Mouse (Mus musculus): Measurements from ENCODE around the gene Map3k6. TPM values are rescaled to one million over a fixed set of nuclear protein-coding genes. Genes with fewer than 3 reads are reported as not detected.

Map3k6 gene
- polyA plus RNA-seq, 1 experiment from 2014 or later = 3.3 TPM

DNA sequence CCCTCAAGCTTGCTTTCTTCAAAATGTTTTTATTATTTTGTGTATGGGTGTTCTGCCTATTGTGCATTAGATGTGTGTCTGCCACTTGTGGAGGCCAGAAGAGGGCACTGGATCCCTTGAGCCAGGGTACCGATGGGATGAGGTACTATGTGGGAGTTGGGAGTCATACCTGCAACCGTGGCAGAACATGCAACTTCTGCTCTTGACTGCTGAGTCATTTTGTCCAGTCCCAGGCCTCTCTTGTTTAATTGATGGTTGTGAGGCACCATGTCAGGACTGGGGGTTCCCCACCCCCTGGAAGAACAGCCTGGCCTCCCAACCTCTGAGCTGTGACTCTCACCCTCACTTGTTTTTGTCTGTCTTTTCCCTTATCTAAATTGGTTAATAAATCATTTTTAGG lies 23.9 kb downstream of the Map3k6 start:
- in situ Hi-C loops (cut with MboI; ENCODE audit: low pct_unique_long_range_greater_than_20kb) = no loop called here
- no peak for DNase-seq (ENCODE audit: low read depth, low spot score)
- ChIA-PET CTCF (interaction anchor here (1.3 kb wide), 1 partner anchor 13 kb away, joined by 3 read pairs; no protein-coding TSS in a partner anchor), POLR2A (interaction anchor here (0.6 kb wide), 1 partner anchor 103 kb away, joined by 3 read pairs; no protein-coding TSS in a partner anchor)
- no peaks in the 10 kb centered on the region for H3K27me3 ChIP-seq
- TF ChIP-seq CTCF (IDR thresholded peaks at IDR 0.05) = no peak
- ATAC-seq = no peak

DNA sequence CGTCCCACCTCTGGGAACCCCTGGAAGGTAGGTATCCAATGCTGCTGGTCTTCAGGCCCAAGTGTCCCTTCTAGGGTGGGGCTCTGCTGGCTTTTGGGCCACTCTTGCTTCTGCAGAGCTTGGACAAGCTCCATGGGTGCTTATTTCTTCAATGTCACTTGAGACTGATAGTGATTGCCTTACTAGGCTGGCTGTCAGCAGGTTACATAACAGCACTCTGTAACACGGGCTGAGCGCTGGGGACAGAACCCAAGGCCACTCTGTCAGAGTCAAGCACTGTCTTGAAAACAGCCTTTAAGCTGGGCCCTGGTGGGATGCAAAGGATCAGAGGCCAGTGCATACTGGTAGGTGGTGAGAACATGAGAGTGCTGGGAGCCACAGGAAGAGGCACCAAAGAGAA lies 24.7 kb downstream of the Map3k6 start:
- POLR2A ChIA-PET = interaction anchor here (0.6 kb wide), 1 partner anchor 104 kb away, joined by 3 read pairs; no protein-coding TSS in a partner anchor
- ATAC-seq (no peak), DNase-seq (ENCODE audit: low read depth, low spot score) (no peak)
- H3K27me3 ChIP-seq = no peaks in the 10 kb centered on the region
- CTCF ChIA-PET = interaction anchor here (1.3 kb wide), 1 partner anchor 14 kb away, joined by 3 read pairs; no protein-coding TSS in a partner anchor
- in situ Hi-C loops (cut with MboI; ENCODE audit: low pct_unique_long_range_greater_than_20kb) = no loop called here
- TF ChIP-seq CTCF (IDR thresholded peaks at IDR 0.05) = no peak

DNA sequence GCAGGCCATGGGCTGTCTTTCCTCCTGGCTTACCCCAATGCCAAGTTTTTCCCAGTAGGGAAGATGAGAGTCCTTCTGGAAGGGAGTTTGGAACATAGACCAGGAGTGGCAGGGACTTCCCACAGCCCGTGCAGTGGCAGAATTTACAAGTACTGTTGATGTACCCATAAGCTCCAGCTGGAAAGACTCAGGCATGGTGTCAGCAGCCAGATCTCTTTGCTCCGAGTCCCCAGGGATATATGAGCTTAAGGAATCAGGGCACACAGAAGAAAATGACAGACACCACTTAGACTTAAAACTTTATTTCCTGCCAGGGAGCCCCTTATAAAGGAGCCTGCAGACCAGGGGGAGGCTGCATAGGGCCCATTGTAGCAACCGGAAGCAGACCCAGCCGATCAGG lies 25.1 kb downstream of the Map3k6 start:
- no peaks in the 10 kb centered on the region for H3K27me3 ChIP-seq
- TF ChIP-seq CTCF (IDR thresholded peaks at IDR 0.05) = no peak
- no peak for DNase-seq (ENCODE audit: low read depth, low spot score)
- ChIA-PET POLR2A (no interaction called here), CTCF (no interaction called here)
- no peak for ATAC-seq
- in situ Hi-C loops (cut with MboI; ENCODE audit: low pct_unique_long_range_greater_than_20kb) = no loop called here

DNA sequence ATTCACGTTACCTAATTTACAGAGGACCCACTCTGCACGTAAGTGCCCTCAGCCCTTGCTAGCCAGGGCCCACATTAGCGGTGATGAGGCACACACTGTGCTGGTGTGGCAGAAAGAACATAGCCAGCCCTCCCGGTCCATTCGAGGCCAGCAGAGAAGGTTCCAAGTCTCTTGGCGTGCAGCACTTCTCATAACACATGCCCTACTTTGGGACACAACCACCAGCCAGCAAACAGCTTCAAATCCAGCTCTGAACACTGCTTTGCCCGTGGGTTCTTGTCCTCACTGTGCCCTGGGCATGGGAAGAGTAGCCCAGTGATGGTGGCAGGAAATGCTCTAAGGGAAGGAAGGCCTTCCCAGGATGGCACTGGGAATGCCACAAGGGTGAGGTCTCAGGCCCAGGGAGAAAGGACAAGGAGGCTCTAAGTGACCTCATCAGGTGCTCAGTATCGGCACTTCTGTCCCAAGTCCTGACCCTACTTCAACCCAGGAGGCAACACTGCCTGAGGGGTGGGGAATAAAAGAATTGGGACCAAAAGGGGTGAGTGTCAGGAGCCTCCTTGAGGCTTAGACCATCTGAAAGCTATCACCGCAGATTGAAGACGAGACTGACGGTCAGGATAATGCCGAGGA lies 25.7 kb downstream of the Map3k6 start:
- ChIA-PET CTCF (no interaction called here), POLR2A (no interaction called here)
- H3K27me3 ChIP-seq = no peaks in the 10 kb centered on the region
- DNase-seq (ENCODE audit: low read depth, low spot score) (no peak), ATAC-seq (no peak)
- TF ChIP-seq CTCF (IDR thresholded peaks at IDR 0.05) = no peak
- in situ Hi-C loops (cut with MboI; ENCODE audit: low pct_unique_long_range_greater_than_20kb) = no loop called here

DNA sequence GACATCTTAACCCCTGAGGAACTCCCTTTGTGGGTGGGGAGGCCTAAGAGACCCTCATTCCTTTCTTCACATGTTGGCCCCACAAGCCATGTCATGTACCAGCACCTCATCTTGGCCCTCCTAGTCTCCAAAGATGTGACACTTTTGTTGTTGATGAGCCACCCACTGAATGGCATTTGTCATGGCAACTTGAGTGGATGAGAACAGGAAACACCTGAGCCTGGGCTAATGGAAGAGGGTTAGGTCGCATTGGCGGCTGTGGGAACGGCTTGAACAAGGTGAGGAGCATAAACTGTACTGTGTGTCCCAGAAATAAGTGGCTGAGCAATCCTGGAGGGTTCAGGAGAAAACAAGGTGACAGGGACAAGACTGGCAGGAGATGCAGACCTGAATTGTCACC lies 28.3 kb downstream of the Map3k6 start:
- POLR2A ChIA-PET = no interaction called here
- DNase-seq (ENCODE audit: low read depth, low spot score) (no peak), ATAC-seq (no peak)
- in situ Hi-C loops (cut with MboI; ENCODE audit: low pct_unique_long_range_greater_than_20kb) = no loop called here
- H3K27me3 ChIP-seq = no peaks in the 10 kb centered on the region
- CTCF ChIA-PET = no interaction called here
- TF ChIP-seq CTCF (IDR thresholded peaks at IDR 0.05) = no peak

DNA sequence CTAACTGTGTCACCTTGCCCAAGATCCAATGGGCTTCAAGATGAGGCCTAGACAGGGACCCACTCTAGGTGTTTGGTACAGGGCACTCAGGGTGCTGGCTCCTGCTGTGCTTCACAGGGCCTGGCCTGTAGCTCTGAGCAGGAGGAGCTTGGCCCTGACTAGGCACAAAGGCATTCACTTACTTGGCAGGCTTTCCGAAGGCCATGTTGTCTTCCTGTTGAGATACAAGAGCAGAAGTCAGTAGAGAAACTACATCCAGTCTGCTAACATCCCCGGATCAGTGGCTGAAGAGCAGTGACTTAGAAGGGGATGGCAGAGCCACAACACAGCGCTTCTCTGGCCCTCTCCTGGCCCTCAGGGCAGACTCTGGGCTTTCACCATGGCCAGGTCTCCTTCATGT lies 29.0 kb downstream of the Map3k6 start:
- no peaks in the 10 kb centered on the region for H3K27me3 ChIP-seq
- TF ChIP-seq CTCF (IDR thresholded peaks at IDR 0.05) = no peak
- in situ Hi-C loops (cut with MboI; ENCODE audit: low pct_unique_long_range_greater_than_20kb) = no loop called here
- DNase-seq (ENCODE audit: low read depth, low spot score) (no peak), ATAC-seq (no peak)
- ChIA-PET CTCF (no interaction called here), POLR2A (no interaction called here)

DNA sequence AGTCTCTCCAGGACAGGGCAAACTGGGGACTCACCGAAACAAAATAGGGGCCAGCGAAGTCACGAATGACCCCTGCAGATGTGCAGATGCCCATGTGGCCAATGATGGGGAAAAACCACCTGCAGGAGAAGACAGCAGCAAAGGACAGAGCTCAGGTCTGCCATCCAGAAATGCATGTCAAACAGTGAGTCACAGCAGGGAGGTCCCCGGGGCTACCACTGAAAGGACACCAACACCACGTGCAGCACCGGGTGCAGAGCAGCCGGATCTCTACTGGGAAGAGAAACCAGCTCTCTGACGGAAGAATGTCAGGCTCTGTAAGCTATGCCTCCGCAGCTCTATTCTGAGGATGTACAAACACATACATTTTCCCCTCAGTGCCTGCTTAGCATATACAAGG lies 30.3 kb downstream of the Map3k6 start:
- in situ Hi-C loops (cut with MboI; ENCODE audit: low pct_unique_long_range_greater_than_20kb) = no loop called here
- CTCF ChIA-PET = interaction anchor here (0.7 kb wide), 1 partner anchor 30 kb away, joined by 3 read pairs; no protein-coding TSS in a partner anchor
- DNase-seq (ENCODE audit: low read depth, low spot score) = no peak
- no peaks in the 10 kb centered on the region for H3K27me3 ChIP-seq
- ATAC-seq = no peak
- no peak for TF ChIP-seq CTCF (IDR thresholded peaks at IDR 0.05)
- POLR2A ChIA-PET = no interaction called here

DNA sequence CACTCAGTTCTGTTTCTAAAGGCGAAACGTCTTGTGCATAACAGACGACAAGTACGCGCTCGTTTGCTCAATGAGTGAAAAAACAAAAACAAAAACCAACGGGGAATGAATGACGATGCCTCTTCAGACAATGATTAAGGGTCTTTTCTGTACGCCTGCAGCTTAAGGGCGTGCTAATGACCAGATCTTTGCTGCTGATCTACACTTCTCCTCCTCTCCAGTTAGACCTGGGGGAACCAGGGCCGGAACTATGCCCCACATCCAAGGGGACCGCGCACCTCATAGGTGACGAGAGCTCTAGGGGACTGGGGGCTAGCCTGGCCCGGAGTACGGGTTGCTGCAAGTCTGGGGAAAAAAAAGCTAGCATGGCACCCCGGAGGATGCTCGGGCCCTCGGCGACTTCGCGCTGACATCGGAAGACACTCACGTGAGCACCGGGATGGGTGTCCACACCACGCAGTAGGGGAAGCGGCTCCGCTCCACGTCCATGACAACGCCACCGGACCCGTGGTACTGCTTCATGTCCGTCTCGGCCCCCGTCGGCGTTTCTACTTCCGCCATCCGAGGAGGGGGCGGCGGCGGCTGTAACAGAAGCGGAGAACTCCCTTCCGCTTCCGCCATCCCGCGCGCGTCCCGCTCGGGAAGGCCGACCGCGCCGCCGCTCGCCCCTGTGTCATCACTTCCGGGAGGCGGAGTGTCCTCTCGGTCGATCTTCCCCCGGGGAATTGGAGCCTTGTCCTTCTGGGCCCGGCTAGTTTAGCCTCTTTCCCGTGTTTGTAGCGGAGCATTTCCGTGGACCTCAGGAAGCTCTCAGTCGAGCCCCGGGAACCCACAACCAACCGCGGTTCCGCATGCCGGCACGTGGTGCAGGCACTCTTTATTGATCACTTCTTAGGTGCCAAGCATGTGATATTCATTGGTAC lies 36.7 kb downstream of the Map3k6 start, which contains the start of gene Tmem222:
Gene Tmem222, minus strand, starts transcription at position 689 of the 923 bp plus-strand sequence.
- POLR2A ChIA-PET = no interaction called here

DNA sequence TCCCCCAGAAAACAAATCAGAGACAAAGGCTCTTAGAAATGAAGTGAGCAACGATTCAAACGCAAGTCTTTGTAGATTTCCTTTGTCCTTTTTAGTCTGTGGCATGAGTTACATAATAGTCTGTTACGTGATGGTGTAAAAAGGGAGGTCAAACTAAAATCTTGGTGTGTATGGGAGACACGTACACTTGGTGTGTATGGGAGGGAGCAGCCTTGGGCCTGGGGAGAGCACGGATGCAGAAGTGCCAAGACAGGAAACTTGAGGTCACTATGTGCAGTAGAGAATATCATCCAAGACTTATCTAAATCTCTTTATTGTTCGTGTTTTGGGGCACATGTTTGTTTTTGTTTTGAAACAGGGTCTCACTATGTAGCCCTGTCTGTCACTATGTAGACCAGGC lies 37.4 kb downstream of the Map3k6 start:
- ATAC-seq (no peak), DNase-seq (ENCODE audit: low read depth, low spot score) (no peak)
- ChIA-PET POLR2A (no interaction called here), CTCF (no interaction called here)
- no peaks in the 10 kb centered on the region for H3K27me3 ChIP-seq
- in situ Hi-C loops (cut with MboI; ENCODE audit: low pct_unique_long_range_greater_than_20kb) = no loop called here
- TF ChIP-seq CTCF (IDR thresholded peaks at IDR 0.05) = no peak

More for the DNA sequence above, 36.7 kb downstream of the Map3k6 start, which contains the start of gene Tmem222:
- peak; percentile 62 for ATAC-seq
- TF ChIP-seq CTCF (IDR thresholded peaks at IDR 0.05) = no peak
- CTCF ChIA-PET = interaction anchor here (1.5 kb wide), 1 partner anchor 35 kb away, joined by 4 read pairs; no protein-coding TSS in a partner anchor
- peak; percentile 84 for DNase-seq (ENCODE audit: low read depth, low spot score)
- no peaks in the 10 kb centered on the region for H3K27me3 ChIP-seq
- in situ Hi-C loops (cut with MboI; ENCODE audit: low pct_unique_long_range_greater_than_20kb) = no loop called here

DNA sequence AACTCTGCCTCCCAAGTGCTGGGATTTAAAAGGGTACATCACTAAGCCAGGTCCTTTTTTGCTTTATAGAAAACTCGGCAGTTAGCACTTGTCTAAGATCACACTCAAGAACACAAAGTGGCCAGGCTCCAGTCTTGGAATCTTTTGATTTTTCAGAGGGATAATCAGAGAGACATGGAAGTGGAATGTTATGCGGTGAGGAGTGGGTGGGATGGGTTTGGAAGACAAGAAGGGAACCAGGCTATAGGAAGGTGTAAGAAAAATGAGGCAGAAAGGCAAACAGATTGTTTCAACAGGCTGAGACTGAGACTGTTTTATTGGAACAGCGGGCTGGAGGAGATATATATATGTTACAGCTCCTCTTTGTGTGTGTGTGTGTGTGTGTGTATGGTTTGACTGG lies 37.9 kb downstream of the Map3k6 start:
- no peak for TF ChIP-seq CTCF (IDR thresholded peaks at IDR 0.05)
- POLR2A ChIA-PET = no interaction called here
- in situ Hi-C loops (cut with MboI; ENCODE audit: low pct_unique_long_range_greater_than_20kb) = no loop called here

DNA sequence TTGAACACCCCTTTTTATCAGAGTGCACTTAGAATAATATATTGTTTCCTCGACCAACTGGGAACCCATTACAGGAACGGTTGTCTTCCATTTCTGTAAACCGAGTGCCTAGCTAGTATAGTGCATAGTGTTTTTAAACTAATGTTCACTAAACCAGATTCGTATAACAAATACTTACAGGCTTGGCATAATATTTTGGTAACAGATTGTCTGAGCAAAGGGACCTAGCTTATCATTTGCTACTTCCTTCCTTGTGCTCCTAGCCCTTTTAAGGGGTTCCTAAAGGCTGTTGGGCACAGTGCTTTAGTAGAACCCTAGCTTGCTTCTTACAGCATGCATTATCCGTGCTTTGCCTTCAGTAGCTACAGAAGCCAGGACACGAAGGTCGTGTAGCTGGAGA lies 40.9 kb downstream of the Map3k6 start:
- in situ Hi-C loops (cut with MboI; ENCODE audit: low pct_unique_long_range_greater_than_20kb) = no loop called here
- ChIA-PET POLR2A (no interaction called here), CTCF (interaction anchor here (1.9 kb wide), 1 partner anchor 12 kb away, joined by 4 read pairs; no protein-coding TSS in a partner anchor)
- no peak for ATAC-seq
- no peaks in the 10 kb centered on the region for H3K27me3 ChIP-seq
- no peak for TF ChIP-seq CTCF (IDR thresholded peaks at IDR 0.05)
- no peak for DNase-seq (ENCODE audit: low read depth, low spot score)

More for the DNA sequence above, 37.9 kb downstream of the Map3k6 start:
- no peak for DNase-seq (ENCODE audit: low read depth, low spot score)
- no peaks in the 10 kb centered on the region for H3K27me3 ChIP-seq
- CTCF ChIA-PET = no interaction called here
- ATAC-seq = no peak
